Mouse (Mus musculus) stomach, postnatal 0 days (tissue): ENCODE results near the gene Gm13090.

Experiments used
- CTCF ChIP-seq: IDR thresholded peaks from 2 replicates; pipeline ENCODE4 v1.5.1; 2016; ENCODE audit warnings: antibody characterized with exemption, low read depth, mild to moderate bottlenecking, moderate library complexity
- EP300 ChIP-seq: optimal IDR thresholded peaks from 2 replicates; pipeline ENCODE3; 2016; ENCODE audit warnings: antibody characterized with exemption

- TF ChIP-seq CTCF, result no peak
- no peak for TF ChIP-seq EP300
Measured at GRCm38 (mm10) chr4:151058634-151059033, 30.7 kb upstream of the Gm13090 start.
